In genomic region chr13:22044432-22045155, GRCm38 (mm10) we compare ENCODE assay signal across 10 mouse cellular contexts. TPM values are rescaled to one million over a fixed set of nuclear protein-coding genes. Genes with fewer than 3 reads are reported as not detected.
DNase-seq lines count a peak whose midpoint lies in the region; ATAC-seq lines count a peak whose summit lies in the region.
"Had no signal": no experiment of that assay in that cellular context is flagged by ENCODE, and none has a peak within 500 bp of the region (broad histone marks: within the 10 kb centered on the region; RNA-seq: fewer than 3 reads in every experiment).

No protein-coding gene starts in this region.

- peak overlapping the region; percentile 69 for H3K4me3 ChIP-seq in erythroblast, embryonic 14.5 days (replicated peaks)
- peak overlapping the region; percentile 49; the same call in 1 of the 2 replicates for H3K4me3 ChIP-seq in kidney, embryonic 16.5 days (ENCODE audit: low read length)
- H3K4me3 ChIP-seq in forebrain, embryonic 12.5 days (replicated peaks), result no peak overlapping the region
- H3K4me3 ChIP-seq in liver, embryonic 16.5 days (ENCODE audit: low read depth, low read length), result peak overlapping the region; percentile 56
- H3K4me3 ChIP-seq: heart, adult 2 months had no signal

- peaks cover 67% of the 10 kb centered on the region for H3K4me1 ChIP-seq in erythroblast, embryonic 14.5 days (ENCODE audit: control insufficient read depth)
- H3K4me1 ChIP-seq in kidney, embryonic 16.5 days (ENCODE audit: insufficient read depth, low read length), result peaks cover 25% of the 10 kb centered on the region
- H3K4me1 ChIP-seq in forebrain, embryonic 12.5 days, result peaks cover 19% of the 10 kb centered on the region
- peaks cover 28% of the 10 kb centered on the region for H3K4me1 ChIP-seq in liver, embryonic 16.5 days (ENCODE audit: control insufficient read depth, low read depth, low read length)

- H3K36me3 ChIP-seq in erythroblast, embryonic 14.5 days (ENCODE audit: control insufficient read depth), result no peaks in the 10 kb centered on the region
- no peaks in the 10 kb centered on the region for H3K36me3 ChIP-seq in kidney, embryonic 16.5 days (ENCODE audit: insufficient read depth, low read length)
- H3K36me3 ChIP-seq in forebrain, embryonic 12.5 days (replicated peaks), result no peaks in the 10 kb centered on the region
- no peaks in the 10 kb centered on the region for H3K36me3 ChIP-seq in liver, embryonic 16.5 days (ENCODE audit: control insufficient read depth, insufficient read depth)

- WGBS in kidney, embryonic 16.5 days, result 88% methylated on average over 6 of the region's 6 CpGs
- WGBS in forebrain, embryonic 12.5 days, result 86% methylated on average over 6 of the region's 6 CpGs
- 85% methylated on average over 6 of the region's 6 CpGs for WGBS in liver, embryonic 16.5 days (ENCODE audit: insufficient replicate concordance)

- DNase-seq in kidney, postnatal 36 days, result no peak
- DNase-seq in ovary, adult 18-20 months (ENCODE audit: low spot score), result no peak
- no peak for DNase-seq in right cerebral cortex, postnatal 14 days
- DNase-seq: adrenal gland, adult 2 months; heart, adult 2 months had no signal

- no peak for ATAC-seq in erythroblast, adult 5-6 weeks (replicated peaks; ENCODE audit: low FRiP score, poor library complexity, severe bottlenecking)
- no peak for ATAC-seq in kidney, embryonic 16.5 days (ENCODE audit: low FRiP score, low TSS enrichment)
- no peak for ATAC-seq in forebrain, embryonic 12.5 days (ENCODE audit: low FRiP score)
- no peak for ATAC-seq in liver, embryonic 16.5 days (ENCODE audit: low read depth)

- no peaks in the 10 kb centered on the region for H3K27me3 ChIP-seq in erythroblast, embryonic 14.5 days (ENCODE audit: control insufficient read depth)
- no peaks in the 10 kb centered on the region for H3K27me3 ChIP-seq in kidney, embryonic 16.5 days (ENCODE audit: insufficient read depth, low read length)
- H3K27me3 ChIP-seq in forebrain, embryonic 12.5 days, result no peaks in the 10 kb centered on the region
- no peaks in the 10 kb centered on the region for H3K27me3 ChIP-seq in liver, embryonic 16.5 days (ENCODE audit: control insufficient read depth, insufficient read depth, low read depth, low read length)

- no peak overlapping the region for H3K9ac ChIP-seq in kidney, embryonic 16.5 days (replicated peaks; ENCODE audit: low read length)
- no peak overlapping the region for H3K9ac ChIP-seq in forebrain, embryonic 12.5 days
- peak overlapping the region; percentile 68 for H3K9ac ChIP-seq in liver, embryonic 16.5 days (ENCODE audit: low read depth, low read length)

- peak overlapping the region; percentile 75; the same call in 1 of the 2 replicates for H3K27ac ChIP-seq in kidney, embryonic 16.5 days (ENCODE audit: low read length)
- H3K27ac ChIP-seq in forebrain, embryonic 12.5 days, result peak overlapping the region; percentile 90
- H3K27ac ChIP-seq in liver, embryonic 16.5 days (ENCODE audit: low read length), result peak overlapping the region; percentile 95
- H3K27ac ChIP-seq: heart, adult 2 months had no signal

- no peaks in the 10 kb centered on the region for H3K9me3 ChIP-seq in erythroblast, embryonic 14.5 days (ENCODE audit: control insufficient read depth, low read length)
- no peaks in the 10 kb centered on the region for H3K9me3 ChIP-seq in kidney, embryonic 16.5 days (ENCODE audit: low read length)
- H3K9me3 ChIP-seq in forebrain, embryonic 12.5 days, result no peaks in the 10 kb centered on the region
- H3K9me3 ChIP-seq in liver, embryonic 16.5 days (replicated peaks; ENCODE audit: control insufficient read depth, low read length), result no peaks in the 10 kb centered on the region

- peak overlapping the region; percentile 61 for H3K4me2 ChIP-seq in kidney, embryonic 16.5 days (replicated peaks; ENCODE audit: low read depth, low read length)
- peak overlapping the region; percentile 60 for H3K4me2 ChIP-seq in forebrain, embryonic 12.5 days
- peak overlapping the region; percentile 67 for H3K4me2 ChIP-seq in liver, embryonic 16.5 days (ENCODE audit: low read depth, low read length)

RNA-seq across cellular contexts. Expression of gene Hist1h2bj, which starts 1.6 kb away (rescaled TPM):
- polyA plus RNA-seq in erythroblast, embryonic 14.5 days (2012), result 17.0 and 19.6 TPM in 2 replicates
- 17.9 and 23.8 TPM in 2 replicates for total RNA-seq in erythroblast, adult 5-6 weeks (2015; ENCODE audit: low replicate concordance)
- total RNA-seq in erythroblast, adult 5-6 weeks (2017; ENCODE audit: low replicate concordance), result 272 and 275 TPM in 2 replicates
- polyA plus RNA-seq in kidney, embryonic 16.5 days (2015; fragmentation: Nextera tagmentation; extraction: Ambion mirVana), result 20.2 and 21.5 TPM in 2 replicates
- polyA plus RNA-seq in forebrain, embryonic 12.5 days (2016; fragmentation: Nextera tagmentation; extraction: Ambion mirVana), result 13.1 and 15.8 TPM in 2 replicates
- polyA plus RNA-seq in liver, embryonic 16.5 days (2015; fragmentation: Nextera tagmentation; extraction: Ambion mirVana), result 13.4 and 22.7 TPM in 2 replicates

RNA-seq across cellular contexts. Expression of gene Hist1h2ag, which starts 1.9 kb away (rescaled TPM):
- 9.1 and 21.8 TPM in 2 replicates for polyA plus RNA-seq in erythroblast, embryonic 14.5 days (2012)
- 3.7 and 12.3 TPM in 2 replicates for total RNA-seq in erythroblast, adult 5-6 weeks (2015; ENCODE audit: low replicate concordance)
- total RNA-seq in erythroblast, adult 5-6 weeks (2017; ENCODE audit: low replicate concordance), result 705 and 715 TPM in 2 replicates
- polyA plus RNA-seq in kidney, embryonic 16.5 days (2015; fragmentation: Nextera tagmentation; extraction: Ambion mirVana), result 49.8 and 53.1 TPM in 2 replicates
- polyA plus RNA-seq in forebrain, embryonic 12.5 days (2016; fragmentation: Nextera tagmentation; extraction: Ambion mirVana), result 82.7 and 84.6 TPM in 2 replicates
- 13.1 and 20.8 TPM in 2 replicates for polyA plus RNA-seq in liver, embryonic 16.5 days (2015; fragmentation: Nextera tagmentation; extraction: Ambion mirVana)
- polyA plus RNA-seq: heart, adult 2 months had no signal

RNA-seq across cellular contexts. Expression of gene Hist1h4i, which starts 3.4 kb away (rescaled TPM):
- polyA plus RNA-seq in erythroblast, embryonic 14.5 days (2012), result 24.7 and 42.0 TPM in 2 replicates
- 32.4 and 38.2 TPM in 2 replicates for total RNA-seq in erythroblast, adult 5-6 weeks (2015; ENCODE audit: low replicate concordance)
- total RNA-seq in erythroblast, adult 5-6 weeks (2017; ENCODE audit: low replicate concordance), result 129 and 151 TPM in 2 replicates
- polyA plus RNA-seq in kidney, embryonic 16.5 days (2015; fragmentation: Nextera tagmentation; extraction: Ambion mirVana), result 29.5 and 30.5 TPM in 2 replicates
- polyA plus RNA-seq in forebrain, embryonic 12.5 days (2016; fragmentation: Nextera tagmentation; extraction: Ambion mirVana), result 44.5 and 46.9 TPM in 2 replicates
- 47.5 and 58.3 TPM in 2 replicates for polyA plus RNA-seq in liver, embryonic 16.5 days (2015; fragmentation: Nextera tagmentation; extraction: Ambion mirVana)

RNA-seq across cellular contexts. Expression of gene Hist1h2bk, which starts 8.9 kb away (rescaled TPM):
- polyA plus RNA-seq in erythroblast, embryonic 14.5 days (2012), result 6.1 and 13.9 TPM in 2 replicates
- 14.6 and 64.4 TPM in 2 replicates for total RNA-seq in erythroblast, adult 5-6 weeks (2015; ENCODE audit: low replicate concordance)
- 627 and 660 TPM in 2 replicates for total RNA-seq in erythroblast, adult 5-6 weeks (2017; ENCODE audit: low replicate concordance)
- polyA plus RNA-seq in kidney, embryonic 16.5 days (2015; fragmentation: Nextera tagmentation; extraction: Ambion mirVana), result 3.8 and 8.2 TPM in 2 replicates
- 10.0 and 10.5 TPM in 2 replicates for polyA plus RNA-seq in forebrain, embryonic 12.5 days (2016; fragmentation: Nextera tagmentation; extraction: Ambion mirVana)
- polyA plus RNA-seq in liver, embryonic 16.5 days (2015; fragmentation: Nextera tagmentation; extraction: Ambion mirVana), result 2.9 and 4.7 TPM in 2 replicates
- polyA plus RNA-seq: heart, adult 2 months had no signal

RNA-seq across cellular contexts. Expression of gene Hist1h2ah, which starts 9.2 kb away (rescaled TPM):
- 105 and 181 TPM in 2 replicates for polyA plus RNA-seq in erythroblast, embryonic 14.5 days (2012)
- 2.5 TPM in 1 of 2 replicates, not detected in the other for total RNA-seq in erythroblast, adult 5-6 weeks (2015; ENCODE audit: low replicate concordance)
- total RNA-seq in erythroblast, adult 5-6 weeks (2017; ENCODE audit: low replicate concordance), result 462 and 930 TPM in 2 replicates
- 7.8 and 9.2 TPM in 2 replicates for polyA plus RNA-seq in kidney, embryonic 16.5 days (2015; fragmentation: Nextera tagmentation; extraction: Ambion mirVana)
- polyA plus RNA-seq in forebrain, embryonic 12.5 days (2016; fragmentation: Nextera tagmentation; extraction: Ambion mirVana), result 7.0 and 22.0 TPM in 2 replicates
- polyA plus RNA-seq in liver, embryonic 16.5 days (2015; fragmentation: Nextera tagmentation; extraction: Ambion mirVana), result 13.7 and 18.8 TPM in 2 replicates
- polyA plus RNA-seq: heart, adult 2 months had no signal
